Mouse (Mus musculus) lung, embryonic 15.5 days (tissue): ENCODE data around the gene Tesk1. TPM values are rescaled to one million over a fixed set of nuclear protein-coding genes. Genes with fewer than 3 reads are reported as not detected.
"Not testable (repeated sequence)": the region's sequence is repeated elsewhere in the genome, so short reads cannot be mapped to it uniquely, and the experiment has no call there.

ENCODE experiments used
- ATAC-seq: fragments of 200-750 bp; cut with Nextera tagmentation; 2 replicates; pipeline ENCODE4 v1.8.0; 2017; ENCODE audit warnings: moderate number of reproducible peaks, borderline replicate concordance; ENCODE audit not compliant: low FRiP score, low TSS enrichment; ENCODE audit errors: extremely low read depth
- H3K27ac ChIP-seq: fragments of 300-500 bp; sonication (generic); 2 replicates; pipeline ENCODE4 v1.5.1; 2015; ENCODE audit warnings: moderate library complexity, mild to moderate bottlenecking, inconsistent platforms
- H3K27me3 ChIP-seq: fragments of 300-500 bp; sonication (generic); 2 replicates; pipeline ENCODE4 v1.6.1; 2015; ENCODE audit warnings: inconsistent platforms
- H3K36me3 ChIP-seq: fragments of 300-500 bp; sonication (generic); 2 replicates; pipeline ENCODE4 v1.6.1; 2015; ENCODE audit warnings: inconsistent platforms
- H3K4me1 ChIP-seq: fragments of 300-500 bp; sonication (generic); 2 replicates; pipeline ENCODE4 v1.6.1; 2015; ENCODE audit warnings: inconsistent platforms
- H3K4me2 ChIP-seq: fragments of 300-500 bp; sonication (generic); 2 replicates; pipeline ENCODE4 v1.6.1; 2015; ENCODE audit warnings: inconsistent platforms, mild to moderate bottlenecking, moderate library complexity
- H3K4me3 ChIP-seq: fragments of 300-500 bp; sonication (generic); 2 replicates; pipeline ENCODE4 v1.5.1; 2015; ENCODE audit warnings: mild to moderate bottlenecking, inconsistent platforms
- H3K9ac ChIP-seq: fragments of 300-500 bp; sonication (generic); 2 replicates; pipeline ENCODE4 v1.6.1; 2015; ENCODE audit warnings: inconsistent platforms
- H3K9me3 ChIP-seq: fragments of 300-500 bp; sonication (generic); 2 replicates; pipeline ENCODE4 v1.6.1; 2016; ENCODE audit warnings: inconsistent platforms
- WGBS: fragments of 180-500 bp; shearing (Covaris S2); methylation state at CpG from one replicate; pipeline ENCODE4 v1.1.7; 2015; 5-methylcytosine and 5-hydroxymethylcytosine counted together
- polyA plus RNA-seq: library from polyadenylated mRNA; unstranded; fragments of >200 nt; fragmentation: Nextera tagmentation; extraction: Ambion mirVana; gene quantifications from 2 replicates; pipeline ENCODE4 v1.2.1, GENCODE M21; 2015

Tesk1 gene
- polyA plus RNA-seq, 1 experiment from 2014 or later = 8.5 TPM

- no peak for ATAC-seq
- no peak within 1 kb of the TSS for H3K9ac ChIP-seq
- H3K36me3 ChIP-seq = no peaks in the 10 kb centered on the region
- no peaks in the 10 kb centered on the region for H3K27me3 ChIP-seq
- no peak within 1 kb of the TSS for H3K4me2 ChIP-seq
- no peak within 1 kb of the TSS for H3K27ac ChIP-seq
- H3K4me1 ChIP-seq = no peaks in the 10 kb centered on the region
- 47% methylated on average over 12 of the region's 12 CpGs for WGBS
- H3K4me3 ChIP-seq = no peak within 1 kb of the TSS
- no peaks in the 10 kb centered on the region for H3K9me3 ChIP-seq
Observed at GRCm38 (mm10) chr4:43483535-43484091, 41.9 kb downstream of the Tesk1 start, which contains the start of gene Sit1. TSS of gene Sit1 (minus strand) at chr4:43483734.

DNA sequence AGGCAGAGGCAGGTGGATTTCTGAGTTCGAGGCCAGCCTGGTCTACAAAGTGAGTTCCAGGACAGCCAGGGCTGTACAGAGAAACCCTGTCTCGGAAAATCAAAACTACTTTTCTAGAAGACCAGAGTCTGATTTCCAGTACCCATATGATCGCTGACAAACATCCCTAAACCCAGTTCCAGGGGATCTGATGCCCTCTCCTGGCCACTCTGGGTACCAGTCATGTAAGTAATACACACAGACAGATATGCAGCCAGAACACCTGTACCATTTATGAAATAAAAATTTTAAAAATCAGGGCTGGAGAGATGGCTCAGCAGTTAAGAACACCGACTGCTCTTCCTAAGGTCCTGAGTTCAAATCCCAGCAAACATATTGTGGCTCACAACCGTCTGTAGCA lies 43.9 kb downstream of the Tesk1 start:
- H3K4me2 ChIP-seq, ATAC-seq, H3K4me1 ChIP-seq, H3K4me3 ChIP-seq, H3K9me3 ChIP-seq, H3K9ac ChIP-seq, H3K36me3 ChIP-seq, H3K27me3 ChIP-seq, H3K27ac ChIP-seq: not testable (repeated sequence)
- 82% methylated on average over 5 of the region's 5 CpGs for WGBS

GRCm38 (mm10) chr4:43489611-43490010 lies 47.9 kb downstream of the Tesk1 start:
- no peak overlapping the region for H3K9ac ChIP-seq
- no peaks in the 10 kb centered on the region for H3K36me3 ChIP-seq
- H3K9me3 ChIP-seq = no peaks in the 10 kb centered on the region
- peaks cover 8% of the 10 kb centered on the region for H3K4me1 ChIP-seq
- H3K4me2 ChIP-seq = no peak overlapping the region
- H3K27me3 ChIP-seq = no peaks in the 10 kb centered on the region
- H3K27ac ChIP-seq = no peak overlapping the region
- WGBS = 88% methylated on average over 3 of the region's 3 CpGs
- no peak for ATAC-seq
- no peak overlapping the region for H3K4me3 ChIP-seq

DNA sequence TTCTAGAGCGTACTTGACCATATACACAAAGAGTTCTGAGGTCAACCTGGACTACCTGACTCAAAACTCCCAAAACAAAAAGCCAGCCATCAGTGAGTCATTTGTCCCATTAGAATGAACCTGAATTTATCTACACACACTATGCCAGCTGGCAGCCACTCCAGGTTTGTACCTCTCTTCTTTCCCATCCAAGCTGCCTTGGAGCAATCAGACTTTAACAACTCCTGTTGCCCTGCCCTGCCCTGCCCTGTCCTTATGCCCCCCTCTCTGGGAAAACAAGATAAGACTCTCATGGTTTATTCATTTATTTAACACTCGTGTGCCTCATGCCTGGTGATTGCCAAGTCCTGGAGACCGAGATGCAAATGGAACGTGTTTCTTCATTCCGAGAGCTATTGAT lies 49.1 kb downstream of the Tesk1 start:
- Histone ChIP-seq H3K36me3 (peaks cover 3% of the 10 kb centered on the region; the same call in 1 of the 2 replicates), H3K27ac (no peak overlapping the region), H3K4me2 (no peak overlapping the region), H3K4me3 (no peak overlapping the region), H3K9me3 (no peaks in the 10 kb centered on the region), H3K4me1 (peaks cover 16% of the 10 kb centered on the region), H3K27me3 (no peaks in the 10 kb centered on the region), H3K9ac (no peak overlapping the region)
- no peak for ATAC-seq
- 71% methylated on average over 5 of the region's 5 CpGs for WGBS

DNA sequence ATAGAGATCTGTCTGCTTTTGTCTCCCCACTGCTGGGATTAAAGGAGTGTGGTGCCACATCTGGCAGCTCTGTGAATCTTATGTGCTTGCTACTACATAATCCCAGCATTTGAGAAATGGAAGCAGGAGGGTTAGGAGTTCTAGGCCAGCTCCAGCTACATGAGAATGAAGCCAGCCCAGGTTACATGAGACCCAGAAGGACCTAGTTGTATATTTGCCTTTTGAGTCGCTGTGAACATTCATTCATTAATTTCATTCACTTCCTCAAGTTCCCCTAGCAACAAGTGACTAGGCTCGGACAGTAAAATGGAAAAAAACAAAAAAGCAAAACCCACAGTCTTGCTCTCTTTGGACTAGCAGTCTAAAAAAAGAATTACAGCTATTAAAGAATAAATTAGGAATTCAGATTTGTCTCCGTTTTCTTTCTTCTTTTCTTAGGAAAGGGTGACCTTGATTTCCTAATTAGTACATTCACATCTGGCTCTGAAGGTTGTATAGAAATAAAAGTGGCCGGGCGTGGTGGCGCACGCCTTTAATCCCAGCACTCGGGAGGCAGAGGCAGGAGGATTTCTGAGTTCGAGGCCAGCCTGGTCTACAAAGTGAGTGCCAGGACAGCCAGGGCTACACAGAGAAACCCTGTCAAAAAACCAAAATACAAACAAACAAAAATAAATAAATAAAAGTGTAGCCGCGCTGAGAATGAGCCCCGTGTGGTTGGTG lies 50.5 kb downstream of the Tesk1 start:
- no peaks in the 10 kb centered on the region for H3K9me3 ChIP-seq
- H3K27me3 ChIP-seq = no peaks in the 10 kb centered on the region
- H3K36me3 ChIP-seq = peaks cover 12% of the 10 kb centered on the region; the same call in 1 of the 2 replicates
- ATAC-seq = no peak
- peak overlapping the region; percentile 73 for H3K4me2 ChIP-seq
- H3K9ac ChIP-seq = 0 out of 2 replicates have a peak overlapping the region, but pooled peaks have one; percentile 7
- peak overlapping the region; percentile 65 for H3K4me3 ChIP-seq
- H3K27ac ChIP-seq = peak overlapping the region; percentile 93
- H3K4me1 ChIP-seq = peaks cover 20% of the 10 kb centered on the region
- 44% methylated on average over 12 of the region's 12 CpGs for WGBS

- under 1% methylated on average over 25 of the region's 25 CpGs for WGBS
Observed at GRCm38 (mm10) chr4:43492821-43493185, 51.1 kb downstream of the Tesk1 start, which contains the start of gene Ccdc107. TSS of gene Ccdc107 (plus strand) at chr4:43492900.

DNA sequence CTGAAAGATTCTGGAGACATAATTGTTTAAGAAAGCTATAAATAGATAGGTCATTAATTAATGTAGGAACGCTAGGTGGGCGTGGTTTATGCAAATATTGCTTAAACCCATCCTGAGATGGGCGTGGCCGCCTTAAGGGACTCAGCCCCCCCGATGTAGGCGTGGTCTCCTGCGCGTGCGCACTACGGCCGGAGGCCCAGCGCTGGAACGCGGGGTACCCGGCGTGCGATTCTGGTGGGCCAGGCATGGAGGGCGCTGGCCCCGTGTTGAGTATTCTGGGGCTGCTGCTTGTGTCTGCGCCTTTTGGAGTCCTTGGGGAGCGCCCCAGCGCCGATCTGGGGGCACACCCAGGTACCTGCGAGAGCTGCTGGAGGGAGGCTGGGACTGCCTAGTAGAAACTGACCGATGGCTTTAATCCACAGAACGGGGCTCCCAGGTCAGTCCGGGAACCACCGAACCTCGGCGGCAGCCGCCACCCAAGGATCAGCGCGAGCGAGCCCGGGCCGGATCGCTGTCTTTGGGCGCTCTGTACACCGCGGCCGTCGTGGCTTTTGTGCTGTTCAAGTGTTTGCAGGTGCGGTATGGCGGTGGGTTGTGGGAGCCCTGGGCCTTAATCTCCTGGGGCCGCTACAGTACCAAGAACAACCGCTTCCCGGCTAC lies 51.6 kb downstream of the Tesk1 start:
- H3K4me2 ChIP-seq = peak overlapping the region; percentile 73
- H3K9ac ChIP-seq = peak overlapping the region; percentile 84
- no peaks in the 10 kb centered on the region for H3K27me3 ChIP-seq
- peak; percentile 90 for ATAC-seq
- peak overlapping the region; percentile 65 for H3K4me3 ChIP-seq
- peaks cover 12% of the 10 kb centered on the region; the same call in 1 of the 2 replicates for H3K36me3 ChIP-seq
- peaks cover 30% of the 10 kb centered on the region for H3K4me1 ChIP-seq
- H3K9me3 ChIP-seq = no peaks in the 10 kb centered on the region
- WGBS = under 1% methylated on average over 47 of the region's 47 CpGs
- peak overlapping the region; percentile 93 for H3K27ac ChIP-seq

More at GRCm38 (mm10) chr4:43492821-43493185, 51.1 kb downstream of the Tesk1 start, which contains the start of gene Ccdc107:
- H3K9me3 ChIP-seq = no peaks in the 10 kb centered on the region
- peak within 1 kb of the TSS; percentile 65 for H3K4me3 ChIP-seq
- peak within 1 kb of the TSS; percentile 93 for H3K27ac ChIP-seq
- H3K9ac ChIP-seq = peak within 1 kb of the TSS; percentile 84
- H3K4me1 ChIP-seq = peaks cover 25% of the 10 kb centered on the region
- peak; percentile 97 for ATAC-seq
- H3K36me3 ChIP-seq = peaks cover 12% of the 10 kb centered on the region; the same call in 1 of the 2 replicates
- no peaks in the 10 kb centered on the region for H3K27me3 ChIP-seq
- H3K4me2 ChIP-seq = peak within 1 kb of the TSS; percentile 73

- WGBS = under 1% methylated on average over 9 of the region's 9 CpGs
- peak overlapping the region; percentile 93 for H3K27ac ChIP-seq
- ATAC-seq = no peak
- peaks cover 12% of the 10 kb centered on the region; the same call in 1 of the 2 replicates for H3K36me3 ChIP-seq
- H3K27me3 ChIP-seq = no peaks in the 10 kb centered on the region
- H3K4me3 ChIP-seq = peak overlapping the region; percentile 65
- H3K4me1 ChIP-seq = peaks cover 36% of the 10 kb centered on the region
- H3K4me2 ChIP-seq = peak overlapping the region; percentile 73
- H3K9me3 ChIP-seq = no peaks in the 10 kb centered on the region
- peak overlapping the region; percentile 84 for H3K9ac ChIP-seq
Observed at GRCm38 (mm10) chr4:43493846-43494240, 52.1 kb downstream of the Tesk1 start.

DNA sequence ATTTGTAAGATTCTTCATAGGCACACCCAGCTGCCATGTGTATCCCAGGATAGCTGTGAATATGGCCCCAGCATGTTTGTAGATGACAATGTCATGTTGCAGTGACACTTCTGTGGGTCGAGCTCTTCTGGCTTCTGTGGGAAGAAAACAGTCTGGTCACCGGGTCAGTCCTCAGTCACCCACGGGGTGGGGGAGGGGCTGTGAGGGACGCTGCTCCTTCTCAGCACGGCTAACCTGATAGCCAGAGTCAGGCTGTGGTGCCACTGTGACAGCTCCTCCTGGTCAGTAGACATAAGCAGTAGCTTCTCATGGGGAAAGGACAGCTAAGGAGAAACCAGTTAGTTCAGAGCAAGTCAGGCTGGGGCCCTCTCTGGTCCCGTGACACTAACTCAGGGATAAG lies 54.8 kb downstream of the Tesk1 start:
- 48% methylated on average over 6 of the region's 6 CpGs for WGBS
- Histone ChIP-seq H3K27me3 (no peaks in the 10 kb centered on the region), H3K4me3 (no peak overlapping the region), H3K4me2 (no peak overlapping the region), H3K4me1 (peaks cover 41% of the 10 kb centered on the region), H3K9ac (no peak overlapping the region), H3K27ac (no peak overlapping the region), H3K9me3 (no peaks in the 10 kb centered on the region), H3K36me3 (peaks cover 12% of the 10 kb centered on the region; the same call in 1 of the 2 replicates)
- ATAC-seq = no peak

GRCm38 (mm10) chr4:43497405-43497804 lies 55.7 kb downstream of the Tesk1 start:
- ATAC-seq = no peak
- peak overlapping the region; percentile 80 for H3K4me2 ChIP-seq
- WGBS = 88% methylated on average over 8 of the region's 8 CpGs
- H3K9ac ChIP-seq = no peak overlapping the region
- no peak overlapping the region for H3K27ac ChIP-seq
- H3K4me3 ChIP-seq = peak overlapping the region; percentile 55; the same call in 1 of the 2 replicates
- peaks cover 12% of the 10 kb centered on the region; the same call in 1 of the 2 replicates for H3K36me3 ChIP-seq
- no peaks in the 10 kb centered on the region for H3K27me3 ChIP-seq
- H3K4me1 ChIP-seq = peaks cover 41% of the 10 kb centered on the region
- H3K9me3 ChIP-seq = no peaks in the 10 kb centered on the region
